Mouse (Mus musculus): ENCODE measurements around the gene Saa1.
"Not testable (repeated sequence)": the region's sequence is repeated elsewhere in the genome, so short reads cannot be mapped to it uniquely, and the experiment has no call there.

Gene Saa1

DNA sequence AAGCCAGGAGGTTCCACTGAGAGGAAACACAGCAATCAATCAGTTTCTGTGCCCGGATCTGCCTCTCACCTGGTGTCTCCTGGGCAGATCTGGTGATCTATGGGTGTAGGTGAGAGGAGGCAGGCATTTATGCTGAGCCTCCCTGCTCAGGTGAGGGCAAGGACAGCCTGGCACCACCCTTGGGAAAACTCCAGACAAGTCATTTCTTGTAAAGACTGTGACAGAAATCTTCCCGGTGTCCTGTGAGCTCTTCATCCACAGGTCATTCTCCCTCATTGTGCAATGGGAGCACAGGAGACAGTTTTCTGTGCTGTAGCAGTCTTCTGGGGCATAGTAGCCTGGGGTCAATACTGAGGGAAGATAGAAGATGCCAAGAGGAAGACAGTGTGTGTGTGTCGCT, at the start of gene Saa1:
TSS of gene Saa1 (minus strand) at position 101 of the 400 bp plus-strand sequence.
- DNase-seq (ENCODE audit: low read depth, low spot score) = not testable (repeated sequence)

DNA sequence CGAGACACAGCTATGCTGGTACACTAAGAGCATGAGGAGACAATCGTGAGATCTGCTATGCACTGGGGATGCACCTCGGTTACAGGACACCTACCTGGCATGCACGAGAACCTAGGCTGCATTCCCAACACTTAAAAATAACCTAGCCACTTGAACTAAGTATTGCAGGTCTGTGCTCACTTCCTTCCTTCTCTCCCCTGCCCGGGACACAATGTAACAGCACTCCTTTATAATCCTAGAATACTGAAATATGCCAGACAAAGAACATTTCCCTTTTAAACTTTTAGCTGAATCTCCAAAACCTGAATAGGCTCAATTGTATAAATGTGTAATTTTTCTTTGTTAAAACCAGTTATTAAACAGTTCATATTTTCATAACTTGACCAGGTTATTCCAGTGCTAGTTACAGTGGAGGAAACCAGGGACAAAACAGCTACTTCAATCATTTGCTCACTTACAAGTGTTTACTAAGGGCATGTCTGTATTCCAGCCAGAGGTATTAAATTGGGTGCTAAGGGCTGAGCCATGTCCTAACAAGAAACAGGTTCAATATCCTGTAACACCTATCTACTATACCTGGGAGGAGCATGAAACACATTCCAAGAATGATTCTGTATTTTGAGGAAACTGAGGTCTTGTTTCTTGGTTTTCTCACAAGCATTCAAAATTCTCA, 46.5 kb upstream of the Saa1 start:
- DNase-seq (ENCODE audit: low read depth, low spot score) = no peak

DNA sequence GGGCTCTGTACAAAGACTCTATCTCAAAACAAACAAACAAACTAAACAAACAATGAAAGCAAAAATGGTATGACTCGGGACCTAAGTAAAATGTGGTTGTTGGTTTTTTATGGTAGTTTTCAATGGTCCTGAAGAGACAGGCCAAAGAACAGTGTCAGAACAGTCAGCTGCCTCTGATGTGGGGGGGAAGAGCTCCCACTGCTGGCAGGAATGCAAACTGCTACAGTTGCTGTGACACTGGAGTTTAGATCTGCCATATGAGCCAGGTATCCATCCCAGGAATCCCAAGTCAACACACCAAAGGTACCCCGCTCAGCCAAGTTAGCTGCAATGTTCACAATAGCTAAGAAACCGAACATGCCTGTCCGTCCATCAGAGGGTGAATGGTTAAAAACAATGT, 27.9 kb upstream of the Saa1 start:
- DNase-seq (ENCODE audit: low read depth, low spot score) = peak; percentile 79

DNA sequence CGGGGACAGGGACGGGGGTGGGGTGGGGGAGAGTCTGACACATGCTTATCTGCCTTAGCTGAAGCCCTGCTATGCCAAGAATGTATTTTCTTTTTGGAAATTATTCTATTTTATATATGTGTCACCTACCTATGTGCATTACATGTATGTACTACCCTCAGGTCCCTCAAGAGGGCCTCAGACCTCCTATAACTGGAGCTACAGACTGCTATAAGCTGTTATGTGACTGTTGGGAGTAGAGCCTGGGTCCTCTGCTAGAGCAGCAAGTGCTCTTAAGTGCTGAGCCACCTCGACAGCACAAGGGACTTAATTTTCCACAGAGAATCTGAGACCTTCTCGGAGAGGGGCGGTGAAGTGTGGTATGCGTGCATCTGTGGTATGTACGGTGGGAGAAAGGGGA, 25.7 kb upstream of the Saa1 start:
- DNase-seq (ENCODE audit: low read depth, low spot score) = no peak

DNA sequence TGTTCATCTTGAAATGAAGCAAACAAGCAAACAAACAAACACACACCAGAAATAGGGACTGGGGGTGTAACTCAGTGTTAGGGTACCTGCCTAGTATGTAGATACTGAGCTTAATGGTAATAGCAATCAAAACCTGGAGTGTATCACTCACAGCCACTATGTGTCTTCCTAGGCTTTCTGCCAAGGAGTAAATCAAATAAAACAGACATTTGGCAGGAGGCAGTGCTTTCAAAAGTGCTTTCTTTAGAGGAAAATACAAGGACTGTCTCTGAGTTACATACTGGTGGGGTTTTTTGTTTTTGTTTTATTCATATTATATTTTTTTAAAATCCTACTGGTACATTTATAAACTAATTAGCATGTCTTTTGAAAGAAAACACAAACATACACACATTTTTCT, 24.6 kb upstream of the Saa1 start:
- no peak for DNase-seq (ENCODE audit: low read depth, low spot score)

DNA sequence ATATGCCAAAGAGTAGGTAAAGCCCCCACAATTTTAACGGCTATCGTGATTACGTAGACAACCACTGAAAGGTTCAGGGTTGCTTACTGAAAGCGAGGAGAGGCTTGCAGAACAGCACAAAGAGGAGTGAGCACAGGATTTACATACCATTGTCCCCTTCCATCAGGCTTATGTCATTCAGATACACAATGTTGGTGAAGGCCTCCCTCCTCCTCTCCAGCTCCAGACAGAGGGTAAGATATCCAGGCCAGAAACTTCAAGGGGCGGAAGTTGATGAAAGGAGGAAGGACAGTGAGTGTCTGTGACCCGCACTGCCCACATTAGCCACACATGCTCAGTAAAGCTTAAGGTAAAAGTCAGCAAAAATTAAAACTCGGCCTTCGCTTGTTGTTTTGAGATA, 21.9 kb upstream of the Saa1 start:
- no peak for DNase-seq (ENCODE audit: low read depth, low spot score)

DNA sequence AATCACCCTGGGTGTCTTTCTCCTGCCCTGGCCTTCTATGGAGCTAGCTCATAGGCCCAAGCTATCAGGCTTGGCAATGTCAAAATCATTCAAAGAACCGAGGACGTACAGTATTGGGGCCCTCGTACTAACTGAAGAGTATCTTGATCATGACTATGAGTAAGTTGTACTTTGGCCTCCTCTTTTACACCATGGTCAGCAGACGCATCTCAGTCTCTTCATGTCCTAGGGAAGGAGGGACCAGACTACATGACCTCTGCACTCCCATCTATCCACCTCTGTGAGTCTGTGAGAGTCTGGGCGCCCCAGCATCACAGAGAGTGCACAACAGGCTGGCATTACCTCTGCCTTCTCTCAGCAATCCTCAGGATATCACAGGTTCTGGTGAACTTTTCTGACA, 19.8 kb upstream of the Saa1 start:
- DNase-seq (ENCODE audit: low read depth, low spot score) = no peak

DNA sequence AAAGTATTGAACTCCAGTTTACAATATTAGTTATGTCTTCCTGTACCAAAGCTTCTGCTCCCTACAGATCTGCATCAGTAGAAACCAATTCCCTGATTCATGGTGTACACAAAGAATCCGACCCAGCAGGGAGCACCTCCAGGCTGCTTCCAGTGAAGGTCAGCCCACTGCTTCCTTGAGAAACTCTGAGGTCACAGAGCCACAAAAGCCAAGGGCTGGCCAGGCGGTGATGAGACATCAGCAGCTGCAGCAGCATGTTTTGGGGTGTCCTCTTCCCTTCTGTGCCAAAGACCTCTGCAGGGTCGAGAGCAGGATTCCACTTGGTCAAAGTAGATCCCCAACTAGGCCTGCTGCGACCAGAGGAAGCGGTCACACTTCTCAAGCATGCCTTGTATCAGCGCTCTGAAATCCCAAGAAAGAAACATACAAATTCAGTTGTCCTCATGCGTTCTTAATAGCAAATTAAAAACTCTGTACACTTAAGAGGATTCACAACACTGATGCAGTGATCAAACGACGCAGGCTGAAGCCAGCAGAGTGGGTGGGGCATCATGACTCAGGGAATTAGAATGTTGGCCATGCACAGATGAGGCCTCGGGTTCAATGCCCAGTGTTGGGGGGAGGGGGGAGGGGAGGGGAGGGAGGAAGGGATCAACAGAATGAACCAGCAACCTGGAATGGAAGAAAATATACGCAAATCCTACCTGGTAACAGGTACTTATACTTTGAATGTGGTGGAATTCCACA, 18.4 kb upstream of the Saa1 start:
- no peak for DNase-seq (ENCODE audit: low read depth, low spot score)

DNA sequence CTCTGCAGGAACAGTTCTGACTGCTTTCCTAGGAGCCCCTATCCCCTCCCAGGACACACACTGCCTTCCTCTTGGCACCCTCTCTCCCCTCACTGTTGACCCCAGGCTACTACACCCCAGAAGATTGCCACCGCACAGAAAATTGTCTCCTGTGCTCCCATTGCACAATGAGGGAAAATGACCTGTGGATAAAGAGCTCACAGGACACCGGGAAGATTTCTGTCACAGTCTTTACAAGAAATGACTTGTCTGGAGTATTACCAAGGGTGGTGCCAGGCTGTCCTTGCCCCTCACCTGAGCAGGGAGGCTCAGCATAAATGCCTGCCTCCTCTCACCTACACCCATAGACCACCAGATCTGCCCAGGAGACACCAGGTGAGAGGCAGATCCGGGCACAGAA, 8.7 kb upstream of the Saa1 start, which contains the start of gene Saa2:
TSS of gene Saa2 (plus strand) at position 301 of the 400 bp plus-strand sequence.
- DNase-seq (ENCODE audit: low read depth, low spot score) = no peak

DNA sequence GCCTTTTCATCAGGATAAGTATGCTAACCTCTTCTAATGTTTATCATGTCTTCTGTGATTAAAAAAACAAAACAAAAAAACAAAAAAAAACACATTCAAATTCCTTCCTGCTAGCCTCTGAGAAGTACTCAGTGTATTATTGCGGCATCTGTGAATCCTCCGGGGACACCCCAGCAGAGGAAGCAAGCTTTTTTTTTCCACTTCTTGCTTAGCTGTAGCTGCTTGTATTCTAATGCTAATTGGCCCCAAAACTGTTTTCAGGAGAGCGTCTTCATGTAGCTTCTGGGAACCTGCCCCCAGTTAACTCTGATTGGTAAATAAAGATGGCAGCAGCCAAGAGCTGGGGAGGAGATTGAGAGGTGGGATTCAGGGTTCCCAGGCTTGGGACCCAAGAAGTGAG, 5.7 kb upstream of the Saa1 start:
- DNase-seq (ENCODE audit: low read depth, low spot score) = no peak

DNA sequence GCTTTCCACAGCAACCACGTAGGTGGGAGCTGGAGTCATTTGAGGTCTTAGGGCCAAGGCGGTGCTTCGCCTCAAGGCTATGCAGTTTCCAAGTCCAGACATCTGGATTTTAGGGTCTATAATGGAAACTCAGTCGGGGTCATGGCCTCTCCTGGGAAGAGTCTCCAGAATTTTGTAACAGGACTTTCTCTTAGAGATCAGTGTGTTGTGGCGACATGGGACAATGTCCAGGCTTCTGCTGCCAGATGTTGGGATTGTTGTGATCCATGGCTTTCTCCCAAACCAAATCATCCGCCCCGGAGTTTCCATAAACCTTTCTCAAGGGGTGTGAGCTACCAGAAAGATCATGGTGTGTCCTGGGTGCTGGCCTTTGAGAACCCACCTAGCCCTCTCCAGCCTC, 3.6 kb upstream of the Saa1 start:
- DNase-seq (ENCODE audit: low read depth, low spot score) = no peak

DNA sequence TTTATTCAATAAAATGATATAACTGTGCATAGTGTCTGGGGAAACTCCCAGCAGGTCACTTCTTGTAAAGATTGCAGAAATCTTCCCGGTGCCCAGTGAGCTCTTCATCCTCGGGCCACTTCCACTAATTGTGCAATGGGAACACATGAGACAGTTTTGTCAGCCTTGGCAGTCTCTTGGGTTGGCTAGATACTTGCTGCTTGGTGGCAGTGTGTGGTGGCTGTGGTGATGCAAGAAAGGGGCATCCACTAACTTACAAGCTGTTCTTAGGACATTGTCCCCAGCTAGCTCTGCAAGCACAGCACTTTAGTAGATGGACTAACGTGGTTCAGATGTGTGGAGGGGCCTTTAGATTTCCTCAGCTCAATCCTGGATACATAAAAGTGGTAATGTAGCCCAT, 3.0 kb upstream of the Saa1 start:
- DNase-seq (ENCODE audit: low read depth, low spot score) = no peak

DNA sequence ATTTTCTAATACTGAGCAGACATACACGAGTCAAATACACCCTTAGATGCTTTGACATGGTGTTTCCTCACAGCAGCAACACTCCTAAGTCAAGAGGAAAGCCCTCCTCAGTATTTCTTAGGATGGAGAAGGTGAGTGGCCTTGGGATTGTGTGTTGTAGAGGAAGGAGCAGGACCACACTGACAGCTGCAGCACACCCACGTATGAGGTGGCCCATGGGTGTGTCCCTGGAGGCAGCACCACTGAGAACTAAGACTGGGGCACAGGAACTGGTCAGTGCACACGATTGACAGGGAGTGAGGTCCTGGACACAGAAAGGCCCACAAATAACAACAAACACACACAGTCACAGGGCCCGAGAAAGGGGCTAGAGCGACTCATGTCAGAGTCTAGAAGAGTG, 2.7 kb downstream of the Saa1 start:
- DNase-seq (ENCODE audit: low read depth, low spot score) = not testable (repeated sequence)

DNA sequence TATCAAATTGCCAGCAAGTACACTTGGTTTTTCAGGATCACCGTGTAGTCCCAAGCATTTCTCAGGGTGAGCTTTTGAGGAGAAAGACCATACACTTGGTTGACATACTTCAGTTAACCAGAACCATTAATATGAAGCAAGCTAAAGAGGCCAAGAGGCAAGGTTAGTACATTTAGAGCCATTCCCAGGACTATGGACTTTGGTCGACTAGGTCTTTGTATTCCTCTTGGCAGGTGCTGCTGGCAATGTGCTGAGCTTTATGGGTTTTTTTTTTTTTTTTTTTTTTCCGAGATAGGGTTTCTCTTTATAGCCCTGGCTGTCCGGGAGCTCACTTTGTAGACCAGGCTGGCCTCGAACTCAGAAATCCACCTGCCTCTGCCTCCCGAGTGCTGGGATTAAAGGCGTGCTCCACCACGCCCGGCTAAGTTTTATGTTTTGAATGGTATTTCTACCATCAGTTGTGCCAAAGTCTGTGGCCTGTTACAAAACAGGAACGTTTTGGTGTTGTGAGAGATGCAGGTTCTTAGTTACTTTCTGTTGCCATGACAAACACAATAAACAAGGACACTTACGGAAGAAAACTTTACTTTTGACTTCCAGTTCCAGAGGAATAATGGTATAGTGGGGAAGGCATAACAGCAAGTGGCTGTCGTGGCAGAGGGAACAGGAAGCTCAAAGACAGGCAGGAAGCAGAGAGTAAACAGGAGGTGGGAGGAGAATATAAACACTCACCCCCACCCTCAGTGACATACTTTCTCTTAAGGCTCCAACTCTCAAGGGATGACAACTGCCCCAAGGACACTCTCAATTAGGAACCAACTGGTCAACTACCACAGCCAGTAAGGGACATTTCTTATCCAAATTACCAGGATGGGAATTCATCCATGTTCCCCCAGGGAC, 4.0 kb downstream of the Saa1 start:
- no peak for DNase-seq (ENCODE audit: low read depth, low spot score)

DNA sequence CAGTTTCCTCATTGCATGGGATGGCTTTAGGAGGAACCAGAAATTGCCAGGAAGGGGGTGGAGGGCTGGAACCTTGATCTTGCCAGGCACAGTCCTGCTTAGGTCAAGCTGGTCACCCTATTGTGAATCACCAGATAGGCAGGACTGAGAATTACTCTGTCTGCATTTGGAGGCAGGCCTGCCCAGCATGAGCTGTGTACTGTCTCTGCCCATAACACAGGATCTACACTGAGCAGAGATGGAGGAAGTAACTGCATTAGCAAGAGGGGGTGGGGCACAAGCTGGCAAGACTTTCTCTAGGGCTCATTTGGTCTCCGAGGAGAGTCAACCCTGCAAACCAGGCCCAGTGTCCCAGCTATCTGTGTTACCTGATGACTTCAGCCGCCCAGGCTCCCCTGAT, 7.8 kb downstream of the Saa1 start:
- no peak for DNase-seq (ENCODE audit: low read depth, low spot score)

DNA sequence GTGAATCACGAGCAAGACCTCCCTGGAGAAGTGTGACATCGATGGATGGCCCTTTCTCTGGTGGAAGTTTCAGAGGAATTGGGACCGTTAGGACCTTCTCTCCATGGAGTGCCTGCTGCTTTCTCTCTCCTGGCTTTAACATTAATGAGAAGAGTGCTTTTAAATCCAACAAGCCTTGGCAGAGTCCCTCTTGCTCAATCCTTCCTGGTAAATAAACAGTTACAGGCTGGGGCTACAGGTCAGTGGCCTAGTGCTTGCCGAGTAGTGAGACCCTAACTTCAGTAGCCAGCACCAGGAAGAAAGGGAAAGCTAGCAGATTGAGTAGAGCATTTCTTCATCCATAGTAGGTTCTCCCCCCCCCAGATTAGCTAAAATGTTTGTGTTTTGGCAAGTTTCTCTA, 10.3 kb downstream of the Saa1 start, which contains the start of gene Saa4:
TSS of gene Saa4 (minus strand) at position 146 of the 400 bp plus-strand sequence.
- DNase-seq (ENCODE audit: low read depth, low spot score) = no peak

DNA sequence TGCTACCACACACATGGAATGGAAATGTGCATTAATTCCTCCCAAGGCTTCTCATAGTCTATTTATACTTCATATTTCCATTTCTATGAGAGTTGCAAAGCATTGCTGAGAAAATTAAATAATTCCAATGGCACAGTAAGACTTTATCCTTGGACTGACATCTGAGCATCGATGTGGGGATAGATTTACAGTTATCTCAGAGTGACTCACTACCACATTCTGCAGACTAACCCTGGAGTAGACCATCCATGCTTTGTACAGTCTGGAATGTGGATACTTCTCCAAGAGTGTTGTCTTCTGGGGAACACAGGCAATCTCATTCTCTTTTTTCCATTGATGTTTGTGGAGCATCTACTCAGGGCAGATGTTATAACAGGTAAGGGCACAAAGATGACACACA, 15.2 kb downstream of the Saa1 start:
- DNase-seq (ENCODE audit: low read depth, low spot score) = no peak

DNA sequence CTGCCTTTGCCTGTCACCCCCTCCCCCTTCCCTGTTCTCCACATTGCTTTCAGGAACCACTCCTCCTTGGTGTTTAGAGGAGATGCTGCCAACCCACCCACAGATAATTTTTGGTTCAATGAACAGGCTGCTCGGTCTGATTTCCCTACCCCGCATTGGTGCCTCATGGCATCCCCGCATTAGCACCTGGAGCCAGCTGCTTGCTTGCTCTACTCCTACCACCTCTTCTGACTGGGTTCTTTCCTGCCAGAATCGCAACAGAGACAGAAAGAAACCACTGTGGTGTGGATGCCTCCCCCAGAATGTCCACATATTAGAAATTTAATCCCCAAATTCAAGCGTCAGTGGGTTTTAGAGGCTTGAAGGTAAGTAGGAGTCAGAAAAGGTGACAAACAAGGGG, 18.4 kb downstream of the Saa1 start:
- DNase-seq (ENCODE audit: low read depth, low spot score) = no peak

DNA sequence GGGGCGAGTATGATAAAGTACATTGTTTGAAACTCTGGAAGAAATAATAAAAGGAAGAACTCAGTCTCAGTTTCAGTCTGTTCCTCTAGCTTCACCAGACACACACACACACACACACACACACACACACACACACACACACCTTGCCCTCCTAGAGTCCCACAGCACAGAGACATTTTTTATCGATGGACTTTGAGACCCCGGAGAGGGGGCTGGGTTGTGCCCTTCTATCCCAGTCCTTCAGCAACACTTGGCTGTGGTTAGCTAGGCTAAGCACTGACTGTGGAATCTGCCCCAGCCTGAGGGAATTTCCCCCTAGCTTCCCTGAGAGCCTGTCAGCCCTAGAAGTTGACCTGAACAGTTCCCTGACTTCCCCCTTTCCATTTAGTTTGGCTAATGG, 18.9 kb downstream of the Saa1 start:
- DNase-seq (ENCODE audit: low read depth, low spot score) = no peak

DNA sequence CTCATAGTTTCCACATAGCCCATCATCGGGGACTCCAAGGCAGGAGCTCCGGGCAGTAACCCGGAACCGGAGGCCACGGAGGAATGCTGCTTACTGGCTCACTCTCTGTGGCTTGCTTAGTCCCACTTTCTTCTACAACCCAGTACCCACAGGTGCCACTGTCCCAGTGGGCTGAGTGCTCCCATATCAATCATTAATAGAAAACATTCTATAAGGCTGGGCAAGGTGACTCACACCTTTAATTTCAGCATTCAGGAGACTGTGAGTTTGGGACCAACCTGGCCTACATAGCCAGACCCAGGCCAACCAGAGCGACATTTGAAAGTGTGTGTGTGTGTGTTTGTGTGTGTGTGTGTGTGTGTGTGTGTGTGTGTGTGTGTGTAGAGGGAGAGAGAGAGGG, 19.4 kb downstream of the Saa1 start:
- DNase-seq (ENCODE audit: low read depth, low spot score) = no peak

DNA sequence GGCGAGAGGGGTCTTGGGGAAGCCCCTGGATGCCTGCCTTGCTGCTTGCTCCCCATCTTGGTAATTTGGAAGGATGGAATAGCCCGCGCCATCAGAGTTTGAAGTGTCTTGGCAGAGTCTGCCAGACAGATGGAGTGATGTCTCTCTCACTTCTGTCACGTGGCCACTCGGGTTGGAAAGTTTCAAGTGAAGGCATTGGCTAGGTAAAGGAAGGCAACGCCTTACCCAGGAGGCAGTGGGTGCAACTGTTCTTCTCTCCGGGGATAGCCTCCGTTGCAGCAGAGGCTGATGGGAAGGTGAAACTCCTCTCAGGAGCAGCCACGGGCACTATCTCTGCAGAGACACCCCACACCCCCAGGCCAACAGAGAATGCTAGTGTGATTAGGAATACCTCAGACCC, 22.3 kb downstream of the Saa1 start:
- DNase-seq (ENCODE audit: low read depth, low spot score) = no peak

DNA sequence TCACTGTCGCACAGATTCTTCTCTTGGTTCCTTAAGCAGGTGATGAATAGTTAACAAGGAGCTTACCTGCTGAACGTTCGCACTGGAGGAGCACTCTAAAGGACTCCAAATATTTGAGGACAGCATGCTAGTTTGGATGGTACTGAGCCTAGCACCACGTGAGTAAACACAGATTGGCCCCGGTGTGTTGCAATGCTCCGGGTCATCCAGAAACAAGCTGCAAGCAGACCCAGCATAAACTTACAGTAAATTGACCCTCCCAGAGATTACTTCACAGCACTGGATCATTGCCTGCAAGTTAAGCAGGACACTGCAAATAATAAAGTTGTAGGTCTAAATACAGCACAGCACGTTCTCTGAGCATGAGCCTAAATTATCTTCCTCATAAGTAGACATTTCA, 23.3 kb downstream of the Saa1 start:
- no peak for DNase-seq (ENCODE audit: low read depth, low spot score)
